ENCODE assay signal across 9 mouse cellular contexts in genomic region chr7:122755920-122756603, GRCm38 (mm10).
"Had no signal": no experiment of that assay in that cellular context is flagged by ENCODE, and none has a peak within 500 bp of the region (broad histone marks: within the 10 kb centered on the region; RNA-seq: fewer than 3 reads in every experiment).

No protein-coding gene starts in this region.

- DNase-seq: kidney, adult 18-20 months; kidney, postnatal 10 days; layer of hippocampus, postnatal 36 days; liver, embryonic 13.5 days; liver, postnatal 0 days; lung, postnatal 14 days; thymus, postnatal 36 days had no signal

- ATAC-seq: intestine, embryonic 15.5 days; liver, postnatal 0 days; midbrain, embryonic 13.5 days had no signal
